In genomic region chr2:144290321-144290720, GRCm38 (mm10) we compare ENCODE assay signal across 33 mouse cellular contexts. TPM values are rescaled to one million over a fixed set of nuclear protein-coding genes. Genes with fewer than 3 reads are reported as not detected.
DNase-seq lines count a peak whose midpoint lies in the region; ATAC-seq lines count a peak whose summit lies in the region.
"Had no signal": no experiment of that assay in that cellular context is flagged by ENCODE, and none has a peak within 500 bp of the region (broad histone marks: within the 10 kb centered on the region; RNA-seq: fewer than 3 reads in every experiment).

No protein-coding gene starts in this region.

- H3K4me1 ChIP-seq in intestine, embryonic 15.5 days (replicated peaks) = 0 out of 2 replicates have a peak, but pooled peaks cover 4% of the 10 kb centered on the region
- H3K4me1 ChIP-seq: embryonic facial prominence, embryonic 12.5 days; limb, embryonic 10.5 days; neural tube, embryonic 12.5 days had no signal

- 91% methylated on average over 7 of the region's 7 CpGs for WGBS in intestine, embryonic 15.5 days

- H3K36me3 ChIP-seq in intestine, embryonic 15.5 days = no peaks in the 10 kb centered on the region
- H3K36me3 ChIP-seq: embryonic facial prominence, embryonic 12.5 days; heart, embryonic 13.5 days; limb, embryonic 10.5 days; limb, embryonic 15.5 days; neural tube, embryonic 12.5 days had no signal

- H3K4me3 ChIP-seq in intestine, embryonic 15.5 days (replicated peaks) = no peak overlapping the region
- H3K4me3 ChIP-seq: embryonic facial prominence, embryonic 12.5 days; heart, adult 2 months; heart, embryonic 13.5 days; limb, embryonic 10.5 days; limb, embryonic 15.5 days; neural tube, embryonic 12.5 days had no signal

- H3K9me3 ChIP-seq in intestine, embryonic 15.5 days = no peaks in the 10 kb centered on the region
- H3K9me3 ChIP-seq: embryonic facial prominence, embryonic 12.5 days; heart, embryonic 13.5 days; limb, embryonic 10.5 days; limb, embryonic 15.5 days; neural tube, embryonic 12.5 days had no signal

- no peaks in the 10 kb centered on the region for H3K27me3 ChIP-seq in intestine, embryonic 15.5 days (replicated peaks)
- H3K27me3 ChIP-seq: CH12.LX; embryonic facial prominence, embryonic 12.5 days; heart, embryonic 13.5 days; limb, embryonic 15.5 days; neural tube, embryonic 12.5 days had no signal

- H3K9ac ChIP-seq in intestine, embryonic 15.5 days = no peak overlapping the region
- H3K9ac ChIP-seq: embryonic facial prominence, embryonic 12.5 days; heart, embryonic 13.5 days; hindbrain, embryonic 14.5 days; limb, embryonic 15.5 days; liver, embryonic 14.5 days; neural tube, embryonic 12.5 days had no signal

- ATAC-seq in granulocyte monocyte progenitor cell, adult 5-6 weeks (replicated peaks; ENCODE audit: poor library complexity, severe bottlenecking) = peak; percentile 91
- no peak for ATAC-seq in intestine, embryonic 15.5 days
- ATAC-seq: activated CD4-positive, CD25-positive, alpha-beta regulatory T cell, adult 4 months; forebrain, embryonic 14.5 days had no signal

- H3K4me2 ChIP-seq in intestine, embryonic 15.5 days (replicated peaks) = no peak overlapping the region
- H3K4me2 ChIP-seq: embryonic facial prominence, embryonic 12.5 days; heart, embryonic 13.5 days; hindbrain, embryonic 14.5 days; limb, embryonic 15.5 days; neural tube, embryonic 12.5 days had no signal

- peak; percentile 26 for DNase-seq in lung, postnatal 25 days (ENCODE audit: low spot score)
- no peak for DNase-seq in lung, postnatal 14 days
- DNase-seq in monocyte, adult 2 months (ENCODE audit: low read depth in 1 of 2, low spot score in 2 of 2) = peak; percentile 45 to 48
- DNase-seq in heart, adult 9 months (ENCODE audit: low spot score in 2 of 2) = no peak
- DNase-seq in adrenal gland, adult 2 months = no peak
- DNase-seq: adrenal gland, adult 8-10 months; cerebellum, adult 2 months; cerebellum, postnatal 25 days; embryo, embryonic 11 days; gastrocnemius, postnatal 25 days; heart, adult 2 months; heart, postnatal 10 days; kidney, adult 11 months; kidney, postnatal 14 days; layer of hippocampus, adult 9-11 months; midbrain, embryonic 14.5 days; right cerebral cortex, postnatal 4 days; thymus, adult 2 months; thymus, postnatal 36 days had no signal

- no peak overlapping the region for H3K27ac ChIP-seq in intestine, embryonic 15.5 days
- H3K27ac ChIP-seq: embryonic facial prominence, embryonic 12.5 days; heart, adult 2 months; heart, embryonic 13.5 days; hindbrain, embryonic 14.5 days; limb, embryonic 10.5 days; limb, embryonic 15.5 days; liver, embryonic 14.5 days; neural tube, embryonic 12.5 days had no signal

RNA-seq across cellular contexts. Expression of gene Snx5, which starts 19.6 kb away (rescaled TPM):
- total RNA-seq in granulocyte monocyte progenitor cell, adult 5-6 weeks (2014; fragmentation: Nextera tagmentation) = 226 and 255 TPM in 2 replicates
- total RNA-seq in granulocyte monocyte progenitor cell, adult 5-6 weeks (2017) = 248 and 283 TPM in 2 replicates
- polyA plus RNA-seq in intestine, embryonic 15.5 days (2015; fragmentation: Nextera tagmentation; extraction: Ambion mirVana) = 131 and 140 TPM in 2 replicates
- 100 to 1,000 TPM in 1 of 2 experiments, 10 to 100 TPM in 1; 87.4 to 105 TPM for total RNA-seq in adrenal gland, adult 2 months (2021)
- 34.9 and 35.1 TPM in 2 replicates for polyA plus RNA-seq in adrenal gland, adult 2 months (2012; rRNA removed)

RNA-seq across cellular contexts. Expression of gene Mgme1, which starts 19.9 kb away (rescaled TPM):
- 19.6 and 23.4 TPM in 2 replicates for total RNA-seq in granulocyte monocyte progenitor cell, adult 5-6 weeks (2014; fragmentation: Nextera tagmentation)
- total RNA-seq in granulocyte monocyte progenitor cell, adult 5-6 weeks (2017) = 25.4 and 29.9 TPM in 2 replicates
- 22.7 and 23.3 TPM in 2 replicates for polyA plus RNA-seq in intestine, embryonic 15.5 days (2015; fragmentation: Nextera tagmentation; extraction: Ambion mirVana)
- total RNA-seq in adrenal gland, adult 2 months (2021) = 10 to 100 TPM; 22.3 to 22.7 TPM
- 4.4 and 4.6 TPM in 2 replicates for polyA plus RNA-seq in adrenal gland, adult 2 months (2012; rRNA removed)

RNA-seq across cellular contexts. Expression of gene Ovol2, which starts 41.6 kb away (rescaled TPM):
- not detected in 2 replicates for total RNA-seq in granulocyte monocyte progenitor cell, adult 5-6 weeks (2014; fragmentation: Nextera tagmentation)
- not detected in 2 replicates for total RNA-seq in granulocyte monocyte progenitor cell, adult 5-6 weeks (2017)
- polyA plus RNA-seq in intestine, embryonic 15.5 days (2015; fragmentation: Nextera tagmentation; extraction: Ambion mirVana) = 1.1 and 1.9 TPM in 2 replicates
- total RNA-seq in adrenal gland, adult 2 months (2021) = not detected
- polyA plus RNA-seq in adrenal gland, adult 2 months (2012; rRNA removed) = not detected in 2 replicates
- total RNA-seq: adrenal gland, adult 8-10 months; CH12.LX; gastrocnemius, postnatal 25 days; heart, adult 2 months; heart, postnatal 10 days; hematopoietic stem cell, adult 5-6 weeks had no signal
- polyA plus RNA-seq: activated CD4-positive, CD25-positive, alpha-beta regulatory T cell, adult 4 months; C2C12; cerebellum, adult 2 months; forebrain, embryonic 14.5 days; hindbrain, embryonic 14.5 days; midbrain, embryonic 14.5 days had no signal

Comparison
In these comparisons a context has a peak if more than half of its experiments do, and no peak if none do; other contexts are left out.
1. DNase-seq: peak in lung, postnatal 25 days (single experiment) and monocyte, adult 2 months (2 of 2); none in lung, postnatal 14 days (single experiment), heart, adult 9 months (0 of 2) and adrenal gland, adult 2 months (single experiment).